Mouse (Mus musculus): ENCODE measurements around the gene Trim62.
A peak's percentile ranks its signal among the peaks of the same experiment; 100 is the strongest.

Gene Trim62

GRCm38 (mm10) chr4:128910276-128911063, 27.1 kb downstream of the Trim62 start:
- DNase-seq, result no peak

GRCm38 (mm10) chr4:128912085-128912484, 28.7 kb downstream of the Trim62 start:
- no peak for DNase-seq

- DNase-seq, result peak in 1 of 2 experiments; percentile 33
Measured at GRCm38 (mm10) chr4:128913794-128914193, 30.4 kb downstream of the Trim62 start.

- DNase-seq, result no peak
Measured at GRCm38 (mm10) chr4:128917119-128917518, 33.7 kb downstream of the Trim62 start.

GRCm38 (mm10) chr4:128917756-128918155, 34.4 kb downstream of the Trim62 start:
- no peak for DNase-seq

- peak; percentile 77 to 84 for DNase-seq
Measured at GRCm38 (mm10) chr4:128918187-128918586, 34.8 kb downstream of the Trim62 start.

- DNase-seq, result no peak
Measured at GRCm38 (mm10) chr4:128919106-128919505, 35.7 kb downstream of the Trim62 start.

GRCm38 (mm10) chr4:128923603-128924002, 40.2 kb downstream of the Trim62 start:
- no peak for DNase-seq

GRCm38 (mm10) chr4:128924841-128925606, 41.6 kb downstream of the Trim62 start:
- peak; percentile 85 to 87 for DNase-seq

- DNase-seq, result no peak
Measured at GRCm38 (mm10) chr4:128932783-128933182, 49.4 kb downstream of the Trim62 start.

- DNase-seq, result no peak
Measured at GRCm38 (mm10) chr4:128935595-128935994, 52.2 kb downstream of the Trim62 start.

GRCm38 (mm10) chr4:128942346-128942745, 59.0 kb downstream of the Trim62 start:
- no peak for DNase-seq

GRCm38 (mm10) chr4:128946736-128947135, 63.4 kb downstream of the Trim62 start:
- DNase-seq, result no peak

- DNase-seq, result no peak
Measured at GRCm38 (mm10) chr4:128947326-128947933, 64.0 kb downstream of the Trim62 start.

- peak in 1 of 2 experiments; percentile 68 for DNase-seq
Measured at GRCm38 (mm10) chr4:128948137-128948674, 64.8 kb downstream of the Trim62 start.

- no peak for DNase-seq
Measured at GRCm38 (mm10) chr4:128949470-128950005, 66.2 kb downstream of the Trim62 start.

- DNase-seq, result peak in 1 of 2 experiments; percentile 21
Measured at GRCm38 (mm10) chr4:128950461-128950860, 67.1 kb downstream of the Trim62 start.

- no peak for DNase-seq
Measured at GRCm38 (mm10) chr4:128953851-128954250, 70.5 kb downstream of the Trim62 start.

GRCm38 (mm10) chr4:128957155-128957911, 74.0 kb downstream of the Trim62 start:
- peak; percentile 66 to 77 for DNase-seq

GRCm38 (mm10) chr4:128958156-128958555, 74.8 kb downstream of the Trim62 start:
- DNase-seq, result no peak

- no peak for DNase-seq
Measured at GRCm38 (mm10) chr4:128958849-128959248, 75.5 kb downstream of the Trim62 start.

GRCm38 (mm10) chr4:128959676-128960075, 76.3 kb downstream of the Trim62 start:
- DNase-seq, result no peak

Measured in lung, postnatal 4 days (tissue).